Mouse (Mus musculus) bone marrow, adult 2 months (tissue): ENCODE measurements at regions not wholly inside any gene's neighbourhood (a gene's known extent, or its start where the extent isn't known, plus 50 kb on each side); places are given as distances from the start of the nearest gene placed in this dataset.

Experiments used
- CTCF ChIP-seq: fragments of 200-500 bp; IDR thresholded peaks from 2 replicates; pipeline ENCODE4 v1.5.1; 2011; ENCODE audit warnings: low read length, control low read depth; ENCODE audit not compliant: control insufficient read depth, insufficient read depth
- POLR2A ChIP-seq: fragments of 200-500 bp; IDR thresholded peaks from 2 replicates; pipeline ENCODE4 v1.6.1; 2011; ENCODE audit warnings: low read depth, mild to moderate bottlenecking, control low read depth, low read length, borderline replicate concordance; ENCODE audit not compliant: control insufficient read depth

- TF ChIP-seq CTCF, result no peak
- no peak for TF ChIP-seq POLR2A
Measured at GRCm38 (mm10) chr1:35834180-35834579, 234.0 kb upstream of the Hs6st1 start.
